Mouse (Mus musculus) olfactory bulb, adult 2 months (tissue): ENCODE data around the gene Trpm5.
A peak's percentile ranks its signal among the peaks of the same experiment; 100 is the strongest.

ENCODE experiments used
- CTCF ChIP-seq: fragments of 200-500 bp; IDR thresholded peaks from 2 replicates; pipeline ENCODE4 v1.5.1; 2012; ENCODE audit warnings: low read depth, mild to moderate bottlenecking, low read length, moderate library complexity; ENCODE audit not compliant: insufficient read depth
- POLR2A ChIP-seq: fragments of 200-500 bp; IDR thresholded peaks from 2 replicates; pipeline ENCODE4 v1.6.1; 2012; ENCODE audit warnings: mild to moderate bottlenecking, low read depth, low read length, moderate library complexity; ENCODE audit not compliant: insufficient read depth

- TF ChIP-seq CTCF (peak; percentile 42; the same call in 1 of the 2 replicates), POLR2A (no peak)
These were observed at the start of gene Trpm5 for GRCm38 (mm10) chr7:143094592-143095553.
